Mouse (Mus musculus) B cell, adult 67 days (primary cell): ENCODE data around the gene Gm1527. TPM values are rescaled to one million over a fixed set of nuclear protein-coding genes. Genes with fewer than 3 reads are reported as not detected.

Source experiments
- total RNA-seq, 2 experiments: library from RNA; stranded (reverse); gene quantifications; 4 replicates each; pipeline ENCODE4 v1.2.4; 2023

Gm1527 gene
- total RNA-seq = not detected

DNA sequence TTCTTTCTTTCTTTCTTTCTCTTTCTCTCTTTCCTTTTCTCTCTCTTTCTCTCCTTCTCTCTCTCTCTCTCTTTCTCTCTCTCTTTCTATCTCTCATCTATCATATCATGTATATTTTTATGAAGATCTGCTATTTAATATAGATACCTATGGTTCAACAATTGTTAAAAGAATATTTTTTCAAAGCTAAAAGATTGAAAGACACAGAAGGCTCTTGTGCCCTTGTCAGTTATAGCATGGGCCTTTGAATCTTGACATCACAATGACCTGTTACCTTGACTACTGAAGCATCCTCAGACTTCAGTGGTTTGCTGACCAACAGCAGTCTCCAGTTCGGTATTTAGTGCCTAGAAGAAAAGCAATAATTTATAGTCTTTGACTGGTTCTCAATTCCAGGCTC, at the start of gene Gm1527:
Gm1527 (plus strand) TSS at position 301 of the 400 bp plus-strand sequence.

Other genes with a start within 250 kb of the Gm1527 start
- not detected for gene Slc2a2, start 194.7 kb upstream of the Gm1527 start, total RNA-seq
- 1 to 10 TPM; 3.8 to 5.4 TPM for gene Eif5a2, start 111.3 kb upstream of the Gm1527 start, total RNA-seq
- 100 to 1,000 TPM; 323 to 331 TPM for gene Rpl22l1, start 87.2 kb upstream of the Gm1527 start, total RNA-seq
- not detected for gene Egfem1, start 189.4 kb downstream of the Gm1527 start, total RNA-seq